Mouse (Mus musculus) liver, embryonic 14.5 days (tissue): ENCODE results near the gene Cd82.

ENCODE experiments used
- CTCF ChIP-seq: IDR thresholded peaks from 2 replicates; pipeline ENCODE4 v1.5.1; 2016; ENCODE audit warnings: antibody characterized with exemption, low read depth, control low read depth
- EP300 ChIP-seq: IDR thresholded peaks from 2 replicates; pipeline ENCODE4 v1.6.1; 2016; ENCODE audit warnings: antibody characterized with exemption, low read depth

- TF ChIP-seq EP300 (no peak), CTCF (no peak)
Measured at GRCm38 (mm10) chr2:93497221-93497620, 34.3 kb upstream of the Cd82 start.
